Mouse (Mus musculus): Measurements from ENCODE around the gene Synj2. TPM values are rescaled to one million over a fixed set of nuclear protein-coding genes. Genes with fewer than 3 reads are reported as not detected.

The Synj2 gene
- total RNA-seq, 1 experiment from 2014 or later: 13.3 TPM

GRCm38 (mm10) chr17:5975099-5975977 lies 34.3 kb downstream of the Synj2 start:
- DNase-seq: peak; percentile 62

DNA sequence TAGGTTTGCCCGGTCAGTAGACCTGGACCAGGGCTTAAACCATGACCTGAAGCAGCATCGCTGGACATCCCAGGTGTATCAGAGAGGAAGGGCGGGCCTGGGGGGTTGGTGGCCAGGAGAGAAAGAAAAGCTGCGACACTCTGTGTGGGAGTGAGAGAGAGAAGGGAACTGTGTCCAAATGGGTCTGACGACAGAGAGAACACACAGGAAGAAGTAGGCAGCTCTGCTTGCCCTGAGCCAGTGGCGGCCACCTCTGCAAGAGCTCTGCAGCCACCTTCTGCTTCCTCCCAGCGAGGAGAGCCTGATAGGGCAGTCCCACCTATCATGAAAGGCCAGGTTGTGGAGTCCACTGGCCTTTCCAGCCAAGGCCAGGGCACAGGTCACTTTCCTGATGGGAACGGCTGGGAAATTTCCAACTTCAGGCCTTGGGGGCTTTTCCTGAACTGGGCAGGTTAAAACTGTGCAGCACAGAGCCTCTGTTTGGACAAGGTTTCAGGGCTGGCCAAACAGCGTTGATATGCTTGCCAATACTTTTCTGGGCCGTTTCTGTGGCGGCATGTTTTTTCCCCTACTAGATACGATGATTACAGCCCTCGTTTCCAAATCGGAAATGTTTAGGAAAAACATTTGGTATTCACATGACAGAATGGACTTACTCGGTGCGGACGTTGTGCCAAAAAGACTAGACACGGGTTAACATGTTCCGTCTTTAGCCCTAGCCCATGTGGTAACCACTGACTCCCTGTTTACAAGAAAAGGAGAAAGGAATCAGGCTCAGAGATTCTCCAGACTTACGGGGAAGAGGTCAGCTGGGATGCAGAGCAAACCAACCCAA lies 35.4 kb downstream of the Synj2 start:
- no peak for DNase-seq

DNA sequence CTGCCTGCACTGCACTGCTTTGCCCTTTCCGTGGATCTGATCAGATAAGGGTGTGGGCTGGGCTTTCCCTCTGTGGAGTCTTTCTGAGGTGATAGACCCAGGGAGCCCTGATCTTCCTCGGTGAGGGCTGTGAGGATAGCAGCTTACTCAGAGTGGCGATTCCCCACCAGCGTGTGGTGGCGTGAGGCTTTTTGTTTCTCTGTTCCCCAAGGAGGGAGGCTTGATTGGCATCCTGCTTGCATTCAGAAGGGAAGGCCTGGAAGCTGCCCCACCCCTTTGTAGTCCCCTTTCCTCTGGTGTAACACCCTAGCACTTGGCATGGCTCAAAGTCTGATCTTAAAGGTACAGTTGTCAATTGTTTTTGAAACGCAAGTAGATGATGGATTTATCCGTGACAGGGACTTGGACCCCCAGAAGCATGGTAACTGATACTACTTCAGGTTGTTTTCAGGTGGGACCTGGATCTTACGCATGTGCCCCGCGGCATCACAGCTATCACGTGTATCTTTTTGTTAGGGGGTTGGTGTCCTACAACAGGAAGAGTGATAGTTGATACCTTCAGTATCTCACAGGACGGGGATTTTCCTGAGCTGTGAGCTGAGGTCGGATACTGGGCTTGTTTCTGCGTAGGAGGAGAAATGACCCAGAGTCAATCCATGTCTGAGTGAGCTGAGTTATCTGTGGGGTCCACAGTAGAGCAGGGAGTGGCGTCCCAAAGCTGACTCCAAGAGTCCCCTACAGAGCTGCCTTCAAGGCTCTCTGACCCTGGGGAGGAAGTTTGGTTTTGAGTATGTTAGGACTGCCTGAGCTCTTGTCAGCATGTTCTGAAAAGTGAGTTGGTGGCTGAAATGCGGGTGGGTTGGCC lies 36.2 kb downstream of the Synj2 start:
- DNase-seq: peak; percentile 65

DNA sequence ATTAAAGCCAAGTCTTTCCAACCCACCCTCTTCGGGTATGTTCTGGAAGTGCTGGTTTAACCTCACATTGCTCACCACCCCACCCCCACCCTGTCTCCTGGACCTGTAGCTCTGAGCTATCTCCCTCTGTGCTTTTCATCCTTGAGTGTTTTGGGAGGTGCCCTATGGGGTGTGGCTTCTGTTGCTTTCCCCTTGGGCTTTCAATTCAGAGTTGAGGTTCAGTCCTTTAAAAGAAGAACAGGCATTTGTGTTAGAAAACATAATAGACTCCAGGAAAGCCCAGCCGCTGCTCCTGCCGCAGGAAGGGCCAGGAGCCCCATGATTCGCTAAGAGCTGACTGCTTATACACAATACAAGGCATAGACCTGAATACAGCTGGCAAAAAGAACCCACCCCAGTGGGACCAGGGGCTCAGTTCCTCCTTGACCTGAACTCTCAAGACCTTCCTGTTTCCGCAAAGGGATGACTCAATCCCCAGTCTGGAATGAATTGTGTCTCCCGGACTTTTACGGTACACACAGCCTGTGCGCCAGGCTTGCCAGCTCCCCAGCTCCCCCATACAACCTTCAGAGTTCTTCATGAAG lies 36.9 kb downstream of the Synj2 start:
- peak; percentile 49 for DNase-seq

DNA sequence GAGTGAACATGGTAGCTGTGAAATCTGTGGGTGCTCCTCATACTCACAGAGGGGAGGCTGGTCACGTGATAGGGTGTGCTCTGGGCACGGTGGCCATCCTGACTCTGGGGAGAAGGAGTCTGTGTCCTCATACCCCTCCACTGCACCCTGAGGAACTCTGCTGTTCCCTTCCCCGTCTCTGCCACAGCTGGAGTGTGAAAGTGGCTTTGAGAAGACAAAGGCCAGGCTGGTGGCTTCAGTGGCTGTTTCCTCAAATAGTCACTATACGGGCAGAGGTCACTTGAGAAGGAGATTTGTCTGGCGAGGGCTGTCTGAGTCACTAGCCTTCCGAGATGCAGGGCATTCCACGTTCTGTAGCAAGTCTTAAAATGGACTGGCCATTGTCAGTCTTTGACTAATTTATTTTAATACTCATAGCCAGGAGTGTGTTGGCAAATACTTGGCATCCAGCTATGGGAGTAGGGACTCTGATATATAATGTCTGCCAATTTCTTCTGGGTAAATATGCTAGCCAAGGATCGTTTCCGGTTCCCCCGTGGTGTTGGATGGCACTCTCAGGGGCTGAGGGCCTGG lies 37.5 kb downstream of the Synj2 start:
- DNase-seq: no peak

DNA sequence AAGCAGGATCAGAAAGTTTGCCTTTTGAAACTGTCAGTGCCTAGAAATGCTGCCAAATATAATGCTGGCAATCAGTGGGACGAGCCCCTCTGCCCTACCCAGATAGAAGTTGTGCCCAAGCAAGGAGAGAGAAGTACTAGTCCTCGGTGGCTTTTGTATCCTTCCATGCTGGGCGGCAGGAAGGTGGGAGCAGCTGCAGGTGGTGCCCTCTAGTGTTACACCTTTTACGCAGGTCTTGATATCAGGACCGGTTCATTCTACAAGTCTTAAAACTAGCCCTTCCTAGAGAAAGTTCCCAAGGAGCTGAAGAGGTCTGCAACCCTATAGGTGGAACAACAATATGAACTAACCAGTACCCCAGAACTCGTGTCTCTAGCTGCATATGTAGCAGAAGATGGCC lies 39.8 kb downstream of the Synj2 start:
- no peak for DNase-seq

DNA sequence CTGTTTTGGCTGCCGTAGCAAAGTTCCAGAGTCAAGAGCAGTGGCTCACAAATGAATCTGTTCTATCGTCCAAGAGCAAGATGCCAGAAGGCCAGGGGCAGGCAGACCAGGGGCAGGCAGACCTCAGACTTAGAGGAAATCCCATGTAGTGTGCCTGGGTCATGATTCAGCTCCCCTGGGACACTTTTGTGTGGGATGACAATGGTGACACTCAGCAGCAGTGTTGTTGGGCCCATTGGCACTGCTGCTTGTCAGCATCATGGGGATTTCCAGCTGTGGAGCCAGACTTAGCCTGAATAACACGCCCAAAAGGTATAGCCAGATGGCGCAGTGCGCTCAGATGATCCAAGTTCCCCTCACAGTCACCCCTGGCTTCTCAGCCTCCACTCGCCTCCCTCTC lies 42.1 kb downstream of the Synj2 start:
- DNase-seq: no peak

DNA sequence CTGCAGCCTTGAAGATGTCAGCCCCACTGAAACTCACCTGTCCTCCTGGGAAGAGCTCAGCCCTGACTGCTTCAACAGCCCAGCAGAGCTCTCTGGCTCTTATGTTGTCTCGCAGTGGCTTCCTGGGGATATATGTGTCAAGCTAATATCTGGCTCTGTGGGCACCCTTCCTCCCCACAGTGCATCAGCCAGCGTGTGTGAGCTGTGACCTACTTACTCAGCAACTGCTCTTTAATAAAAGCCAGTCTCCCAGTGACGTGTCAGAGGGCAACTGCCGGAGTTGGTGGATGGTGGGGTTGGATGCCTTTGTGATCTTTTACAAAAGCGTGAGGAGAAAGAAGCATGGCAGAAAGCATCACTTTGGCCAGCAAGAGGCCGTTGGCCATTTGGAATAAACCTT lies 42.8 kb downstream of the Synj2 start:
- DNase-seq: no peak

GRCm38 (mm10) chr17:5984700-5985231 lies 43.7 kb downstream of the Synj2 start:
- no peak for DNase-seq

DNA sequence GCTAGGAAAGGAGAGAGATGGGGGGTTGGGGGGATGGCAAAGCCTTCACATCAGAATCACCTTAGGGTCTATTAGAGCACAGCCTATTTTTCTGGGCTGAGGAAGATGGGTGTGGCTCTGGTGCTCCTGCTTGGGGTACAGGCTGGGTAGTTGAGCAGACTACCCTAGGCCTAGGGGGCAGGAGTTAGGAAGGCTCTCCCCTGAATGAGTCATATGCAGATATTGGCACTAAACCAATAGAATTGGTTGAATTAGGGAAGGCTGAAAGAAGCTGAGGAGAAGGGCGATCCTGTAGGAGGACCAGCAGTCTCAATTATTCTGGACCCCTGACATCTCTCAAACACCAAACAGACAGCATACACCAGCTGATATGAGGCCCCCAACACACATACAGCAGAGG lies 44.2 kb downstream of the Synj2 start:
- DNase-seq: no peak

DNA sequence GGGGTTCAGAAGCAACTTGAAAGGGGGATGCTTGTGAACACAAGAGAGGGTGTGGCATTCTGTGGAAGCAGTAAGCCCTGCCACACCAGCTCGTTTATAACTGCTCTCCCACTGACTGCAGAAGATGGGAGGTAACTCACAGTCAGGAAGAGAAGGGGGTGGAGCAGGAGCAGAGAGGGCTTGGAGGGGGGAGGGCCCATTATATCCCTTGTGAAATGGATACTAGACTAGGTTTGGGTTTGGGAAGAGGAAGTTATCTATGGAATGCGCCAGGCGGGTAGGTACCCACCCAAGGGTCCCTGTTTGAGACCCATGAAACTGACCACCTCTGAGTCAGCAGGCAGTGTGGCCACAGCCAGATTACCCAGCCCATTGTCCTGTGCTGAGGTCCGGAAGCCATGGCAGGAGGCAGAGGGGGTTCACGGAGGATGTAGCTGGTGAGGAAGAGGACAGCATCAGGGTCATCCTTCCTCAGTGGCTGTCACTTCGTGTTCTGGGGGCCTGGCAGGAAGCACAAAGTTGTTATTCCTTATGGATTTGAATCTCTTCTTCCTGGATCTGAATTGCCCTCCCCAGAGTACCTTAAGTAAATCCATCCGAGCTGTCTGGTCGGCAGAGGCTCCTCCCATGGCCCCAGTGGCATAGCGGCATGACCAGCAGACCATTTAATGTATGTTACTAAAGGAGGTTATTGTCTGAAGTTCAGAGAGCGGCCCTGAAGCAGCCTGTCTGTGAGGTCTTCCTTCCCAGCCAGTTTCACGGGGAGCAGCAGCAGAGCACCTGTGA lies 46.4 kb downstream of the Synj2 start:
- no peak for DNase-seq

- no peak for DNase-seq
Observed at GRCm38 (mm10) chr17:5988102-5988501, 47.0 kb downstream of the Synj2 start.

GRCm38 (mm10) chr17:5992866-5993580 lies 51.9 kb downstream of the Synj2 start:
- peak; percentile 37 for DNase-seq

DNA sequence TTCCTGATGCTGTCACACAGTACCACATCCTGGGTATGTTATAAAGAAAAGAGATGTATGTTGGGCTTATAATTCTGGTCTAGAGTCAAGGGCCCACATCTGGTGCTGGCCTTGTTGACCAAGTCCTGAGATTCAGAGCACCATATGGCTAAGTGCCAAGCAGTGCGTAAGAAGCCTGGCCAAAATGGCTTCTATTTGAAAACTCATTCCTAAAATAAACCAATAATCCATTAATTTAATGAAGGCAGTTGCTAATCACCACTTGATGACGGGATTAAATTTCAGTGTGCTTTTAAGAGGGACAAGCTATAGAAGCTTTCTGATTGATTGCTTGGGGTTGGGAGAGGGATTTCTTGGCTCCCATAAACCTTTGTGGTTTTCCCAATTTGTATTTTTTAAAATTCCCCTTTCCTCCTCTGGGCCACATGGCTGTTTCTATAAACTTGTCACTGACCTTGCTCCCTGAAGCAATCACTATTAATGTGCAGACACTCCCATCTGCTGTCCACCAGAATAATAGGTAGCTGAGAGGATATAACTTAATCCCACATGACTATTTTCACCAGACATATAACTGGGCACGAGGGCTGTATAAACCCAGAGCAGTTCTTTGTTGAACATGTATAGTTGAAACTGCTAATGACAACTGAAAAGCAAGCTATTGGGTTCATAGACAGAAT lies 52.6 kb downstream of the Synj2 start:
- peak; percentile 8 for DNase-seq

GRCm38 (mm10) chr17:5994606-5995005 lies 53.5 kb downstream of the Synj2 start:
- DNase-seq: peak; percentile 58

- peak; percentile 44 for DNase-seq
Observed at GRCm38 (mm10) chr17:5996589-5996988, 55.5 kb downstream of the Synj2 start.

- DNase-seq: peak; percentile 80
Observed at GRCm38 (mm10) chr17:5997380-5998234, 56.5 kb downstream of the Synj2 start.

DNA sequence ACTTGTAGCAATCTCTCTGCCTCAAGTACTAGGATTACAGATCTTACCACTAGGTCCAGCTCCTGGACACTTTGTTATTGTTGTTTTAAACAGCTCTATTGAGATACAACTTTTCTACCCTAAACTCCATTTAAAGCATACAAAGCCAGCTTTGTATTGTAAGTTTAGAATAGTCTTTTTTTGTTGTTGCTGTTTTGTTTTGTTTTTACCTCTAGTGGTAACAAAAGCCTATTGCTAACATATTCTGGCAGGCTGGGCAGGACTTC lies 57.1 kb downstream of the Synj2 start:
- DNase-seq: no peak
